Mouse (Mus musculus): Measurements from ENCODE around the gene Olfr1499. TPM values are rescaled to one million over a fixed set of nuclear protein-coding genes. Genes with fewer than 3 reads are reported as not detected.

Gene Olfr1499
- not detected for polyA plus RNA-seq (2017; shearing (Covaris generic))

DNA sequence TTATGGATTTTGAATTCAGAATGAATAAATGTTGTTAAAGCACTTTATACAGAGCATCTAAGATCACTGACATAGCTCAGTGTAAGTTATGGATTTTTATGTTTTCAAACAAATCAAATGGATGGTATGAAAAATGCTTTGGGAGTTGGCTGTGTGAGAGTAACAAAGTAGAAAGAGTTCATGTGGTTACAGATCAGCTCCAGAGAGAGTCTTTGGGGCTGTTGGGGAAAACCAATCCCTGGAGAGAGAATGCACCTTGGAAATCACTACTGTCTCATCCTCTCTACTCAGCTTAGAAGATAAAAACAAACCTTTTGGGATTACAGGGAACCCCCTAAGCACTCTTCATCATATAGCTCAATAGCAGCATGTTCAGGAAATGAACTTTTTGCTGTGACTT is at the start of gene Olfr1499:
Gene Olfr1499, minus strand, starts transcription at position 101 of the 400 bp plus-strand sequence.

DNA sequence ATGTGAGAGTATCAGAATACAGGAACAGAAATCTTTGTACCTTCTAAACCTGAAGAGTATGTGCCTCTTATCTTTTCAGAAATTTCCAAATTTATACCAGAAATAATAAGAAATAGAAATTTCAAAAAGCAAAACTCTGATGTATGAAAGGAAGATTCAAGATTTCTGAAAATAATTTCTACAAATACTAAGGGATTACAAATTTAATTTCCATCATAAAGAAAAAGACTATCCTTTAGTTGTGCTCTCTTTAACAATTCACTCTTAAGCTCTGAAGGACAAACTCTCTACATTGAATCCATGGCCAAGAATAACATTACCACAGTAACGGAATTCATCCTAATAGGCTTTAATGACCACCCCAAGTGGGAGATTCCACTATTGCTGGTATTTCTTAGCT is 42.2 kb upstream of the Olfr1499 start, which contains the start of gene Olfr1502:
Gene Olfr1502, plus strand, starts transcription at position 301 of the 400 bp plus-strand sequence.

DNA sequence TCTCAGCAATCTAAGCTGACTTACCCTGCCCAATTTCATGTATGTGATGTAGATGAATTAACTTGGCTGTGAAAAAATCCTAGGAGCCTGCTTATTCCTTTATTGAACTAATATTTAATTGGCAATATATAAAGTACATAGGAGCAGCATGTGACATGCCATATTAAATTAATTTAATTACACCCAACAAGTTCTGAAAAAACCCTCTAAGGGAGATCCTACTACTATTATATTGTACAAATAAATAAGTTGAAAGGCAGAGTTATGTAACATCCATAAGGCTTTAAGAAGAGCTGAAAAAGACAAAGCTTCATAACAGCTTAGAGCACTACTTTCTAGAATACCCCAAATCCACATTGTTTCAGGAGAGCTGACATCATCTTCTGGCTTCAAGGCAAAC is 31.3 kb upstream of the Olfr1499 start, which contains the start of gene Olfr1501:
Gene Olfr1501, minus strand, starts transcription at position 101 of the 400 bp plus-strand sequence.

DNA sequence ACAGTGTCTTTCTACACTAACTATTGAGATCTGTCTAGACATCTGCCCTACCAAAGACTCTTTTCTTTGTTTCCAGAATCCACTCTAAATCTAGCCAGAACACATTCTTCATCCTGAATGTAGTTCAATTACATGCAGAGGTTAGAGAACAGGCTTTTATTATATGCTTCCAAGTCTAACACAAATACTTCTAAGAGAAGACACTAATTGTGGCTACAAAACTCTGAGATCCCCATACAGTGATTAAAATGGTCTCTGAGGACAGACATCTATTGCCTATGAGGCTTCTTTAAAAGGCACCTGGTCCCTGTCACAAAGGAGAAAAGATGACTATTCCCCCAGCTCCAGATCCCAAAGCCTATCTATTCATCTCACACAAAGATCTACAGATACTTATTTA is 11.1 kb upstream of the Olfr1499 start, which contains the start of gene Olfr1500:
Gene Olfr1500, minus strand, starts transcription at position 101 of the 400 bp plus-strand sequence.

DNA sequence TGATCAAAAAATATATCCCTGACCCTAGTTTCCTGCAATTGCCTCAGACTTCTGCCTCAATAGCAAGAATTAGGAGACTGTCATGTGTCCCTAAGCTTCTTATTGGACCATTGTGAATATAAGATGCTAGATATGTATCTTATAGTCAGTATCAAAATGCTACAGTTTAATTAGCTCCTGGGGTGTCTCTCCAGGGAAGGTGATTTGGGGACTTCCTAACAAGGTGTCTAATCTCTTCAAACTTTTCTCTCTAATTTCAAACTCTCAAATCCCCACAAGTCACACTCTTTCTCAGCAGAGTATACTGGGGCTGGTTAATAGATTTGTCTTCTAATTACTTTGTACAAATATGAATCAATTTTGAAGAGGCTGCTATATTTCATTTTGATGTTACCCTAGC is 21.1 kb downstream of the Olfr1499 start, which contains the start of gene Olfr1497:
Gene Olfr1497, minus strand, starts transcription at position 101 of the 400 bp plus-strand sequence.

DNA sequence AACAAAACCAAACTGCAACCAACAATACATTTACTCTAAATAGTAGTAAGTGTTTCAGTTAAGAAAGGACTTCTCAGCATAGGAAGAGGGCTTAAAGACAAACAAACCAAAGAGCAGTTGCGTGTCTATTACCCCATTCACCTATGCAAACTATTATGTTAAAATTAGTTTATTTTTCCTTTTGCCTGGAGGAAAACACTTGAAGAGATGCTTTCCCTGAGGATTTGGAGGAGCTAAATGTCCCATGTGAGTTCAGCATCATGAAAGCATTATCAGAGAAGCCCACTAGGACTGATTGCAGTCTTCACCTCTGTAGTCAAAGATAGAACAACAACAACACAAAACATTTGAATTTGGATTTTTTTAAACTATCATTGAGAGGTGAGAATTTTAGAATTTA is 41.7 kb downstream of the Olfr1499 start, which contains the start of gene Olfr1496:
Gene Olfr1496, plus strand, starts transcription at position 301 of the 400 bp plus-strand sequence.

DNA sequence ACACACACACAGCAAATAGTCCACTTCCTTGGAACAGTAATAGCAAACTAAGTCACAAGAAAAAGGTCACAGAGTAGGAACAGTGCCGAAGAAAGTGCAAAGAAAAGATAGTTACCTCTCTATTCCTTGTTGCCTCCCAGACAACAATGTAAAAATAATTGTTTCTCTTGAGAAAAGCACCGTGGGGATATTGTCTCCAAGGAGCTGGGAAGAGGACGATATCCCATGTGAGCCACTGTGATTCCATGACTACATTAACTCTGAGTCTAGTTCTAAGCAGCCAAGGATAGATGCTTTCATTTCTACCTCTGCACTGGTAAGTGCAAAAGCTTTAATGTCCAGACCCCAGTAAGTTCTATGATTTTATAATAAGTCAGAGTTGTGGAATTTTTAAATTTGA is 54.9 kb downstream of the Olfr1499 start, which contains the start of gene Olfr1495:
Gene Olfr1495, plus strand, starts transcription at position 301 of the 400 bp plus-strand sequence.

Other genes starting within 250 kb of the Olfr1499 start
- gene Olfr1484, start 235.9 kb downstream of the Olfr1499 start, polyA plus RNA-seq (2017; shearing (Covaris generic)) = not detected
- gene Olfr1487, start 202.1 kb downstream of the Olfr1499 start, polyA plus RNA-seq (2017; shearing (Covaris generic)) = not detected
- not detected for gene Olfr1489, start 187.8 kb downstream of the Olfr1499 start, polyA plus RNA-seq (2017; shearing (Covaris generic))
- gene Olfr1490, start 168.4 kb downstream of the Olfr1499 start, polyA plus RNA-seq (2017; shearing (Covaris generic)) = not detected
- gene Olfr1491, start 122.2 kb downstream of the Olfr1499 start, polyA plus RNA-seq (2017; shearing (Covaris generic)) = not detected
- gene Olfr1493-ps1, start 96.2 kb downstream of the Olfr1499 start, polyA plus RNA-seq (2017; shearing (Covaris generic)) = not detected
- gene Olfr1494, start 79.7 kb downstream of the Olfr1499 start, polyA plus RNA-seq (2017; shearing (Covaris generic)) = not detected
- not detected for gene Olfr1495, start 54.8 kb downstream of the Olfr1499 start, polyA plus RNA-seq (2017; shearing (Covaris generic))
- gene Olfr1496, start 41.6 kb downstream of the Olfr1499 start, polyA plus RNA-seq (2017; shearing (Covaris generic)) = not detected
- not detected for gene Olfr1497, start 21.2 kb downstream of the Olfr1499 start, polyA plus RNA-seq (2017; shearing (Covaris generic))
- not detected for gene Olfr1500, start 11.0 kb upstream of the Olfr1499 start, polyA plus RNA-seq (2017; shearing (Covaris generic))
- not detected for gene Olfr1501, start 31.2 kb upstream of the Olfr1499 start, polyA plus RNA-seq (2017; shearing (Covaris generic))
- not detected for gene Olfr1502, start 42.3 kb upstream of the Olfr1499 start, polyA plus RNA-seq (2017; shearing (Covaris generic))
- not detected for gene Olfr1504, start 78.5 kb upstream of the Olfr1499 start, polyA plus RNA-seq (2017; shearing (Covaris generic))
- gene Olfr1505, start 94.1 kb upstream of the Olfr1499 start, polyA plus RNA-seq (2017; shearing (Covaris generic)) = not detected